Mouse (Mus musculus) ES-E14 (cell line): ENCODE data around the gene Smco2.

Experiments used
- CHD2 ChIP-seq: IDR thresholded peaks from 2 replicates; pipeline ENCODE4 v1.6.1; 2014; ENCODE audit warnings: mild to moderate bottlenecking, low read depth, low read length, inconsistent platforms
- HCFC1 ChIP-seq: IDR thresholded peaks from 2 replicates; pipeline ENCODE4 v1.6.1; 2012; ENCODE audit warnings: low read length, inconsistent platforms, borderline replicate concordance; ENCODE audit not compliant: insufficient read depth
- MAFK ChIP-seq: IDR thresholded peaks from 2 replicates; pipeline ENCODE4 v1.6.1; 2014; ENCODE audit warnings: mild to moderate bottlenecking, low read depth, low read length, inconsistent platforms; ENCODE audit not compliant: insufficient read depth
- ZC3H11A ChIP-seq: IDR thresholded peaks from 2 replicates; pipeline ENCODE4 v1.6.1; 2012; ENCODE audit warnings: low read depth, mild to moderate bottlenecking, inconsistent platforms, low read length, borderline replicate concordance

- TF ChIP-seq ZC3H11A: no peak
- TF ChIP-seq HCFC1: no peak
- no peak for TF ChIP-seq MAFK
- no peak for TF ChIP-seq CHD2
These were observed 34.9 kb downstream of the Smco2 start for GRCm38 (mm10) chr6:146884851-146885250.
